Mouse (Mus musculus) midbrain, postnatal 0 days (tissue): Measurements from ENCODE around the gene Lmcd1. TPM values are rescaled to one million over a fixed set of nuclear protein-coding genes. Genes with fewer than 3 reads are reported as not detected.

Source experiments
- ATAC-seq: fragments of 200-750 bp; cut with Nextera tagmentation; 2 replicates; pipeline ENCODE4 v1.8.0; 2017; ENCODE audit warnings: moderate number of reproducible peaks, mild to moderate bottlenecking, moderate TSS enrichment, moderate library complexity; ENCODE audit not compliant: low FRiP score
- DNase-seq: peaks from one replicate; pipeline ENCODE4 v3.0.0-alpha.2; 2015; ENCODE audit warnings: low spot score
- H3K27ac ChIP-seq: fragments of 300-500 bp; sonication (generic); 2 replicates; pipeline ENCODE4 v1.5.1; 2014; ENCODE audit warnings: low read depth, mild to moderate bottlenecking, low read length, mixed read lengths
- H3K27me3 ChIP-seq: fragments of 300-500 bp; sonication (generic); 2 replicates; pipeline ENCODE4 v1.6.1; 2014; ENCODE audit warnings: low read length, control low read depth, mixed read lengths; ENCODE audit not compliant: insufficient read depth
- H3K36me3 ChIP-seq: fragments of 300-500 bp; sonication (generic); 2 replicates; pipeline ENCODE4 v1.6.1; 2014; ENCODE audit warnings: low read length, control low read depth, mixed read lengths; ENCODE audit not compliant: insufficient read depth
- H3K4me1 ChIP-seq: fragments of 300-500 bp; sonication (generic); 2 replicates; pipeline ENCODE4 v1.6.1; 2014; ENCODE audit warnings: mild to moderate bottlenecking, control low read depth, antibody characterized with exemption, low read length, mixed read lengths; ENCODE audit not compliant: insufficient read depth
- H3K4me2 ChIP-seq: fragments of 300-500 bp; sonication (generic); 2 replicates; pipeline ENCODE4 v1.6.1; 2014; ENCODE audit warnings: low read depth, mild to moderate bottlenecking, low read length, mixed read lengths; ENCODE audit not compliant: poor library complexity, severe bottlenecking
- H3K4me3 ChIP-seq: fragments of 300-500 bp; sonication (generic); 2 replicates; pipeline ENCODE4 v1.5.1; 2014; ENCODE audit warnings: low read depth, mild to moderate bottlenecking, low read length, moderate library complexity
- H3K9ac ChIP-seq: fragments of 300-500 bp; sonication (generic); replicated peaks from 2 replicates; pipeline ENCODE4 v1.6.1; 2014; ENCODE audit warnings: mild to moderate bottlenecking, low read length, moderate library complexity, mixed read lengths; ENCODE audit not compliant: poor library complexity, severe bottlenecking
- H3K9me3 ChIP-seq: fragments of 300-500 bp; sonication (generic); 2 replicates; pipeline ENCODE4 v1.6.1; 2016; ENCODE audit warnings: low read length, control low read depth
- CTCF ChIP-seq: IDR thresholded peaks from 2 replicates; pipeline ENCODE4 v1.5.1; 2016; ENCODE audit warnings: antibody characterized with exemption, mild to moderate bottlenecking
- WGBS: fragments of 180-500 bp; shearing (Covaris S2); extraction: QIAGEN DNeasy Blood & Tissue Kit; methylation state at CpG from one replicate; pipeline ENCODE4 v1.1.7; 2014; 5-methylcytosine and 5-hydroxymethylcytosine counted together
- polyA plus RNA-seq: library from polyadenylated mRNA; unstranded; fragments of >200 nt; fragmentation: Nextera tagmentation; extraction: Ambion mirVana; gene quantifications from 2 replicates; pipeline ENCODE4 v1.2.1, GENCODE M21; 2015
- total RNA-seq: library from RNA; depleted of rRNA; stranded (reverse); fragments of >200 nt; gene quantifications from 2 replicates; pipeline ENCODE4 v1.2.3, GENCODE M21; 2014; rRNA removed

Lmcd1 gene
- total and polyA plus RNA-seq, 2 experiments from 2014 or later, result 6.3 to 9.5 TPM

GRCm38 (mm10) chr6:112375661-112376392 lies 102.3 kb downstream of the Lmcd1 start:
- ATAC-seq (no peak), DNase-seq (no peak)
- no peaks in the 10 kb centered on the region for H3K27me3 ChIP-seq
- WGBS, result 69% methylated on average over 10 of the region's 13 CpGs
- no peak for TF ChIP-seq CTCF
- no peaks in the 10 kb centered on the region for H3K4me1 ChIP-seq
- H3K9me3 ChIP-seq, result no peaks in the 10 kb centered on the region
- H3K4me2 ChIP-seq, result no peak overlapping the region
- no peaks in the 10 kb centered on the region for H3K36me3 ChIP-seq
- no peak overlapping the region for H3K27ac ChIP-seq
- no peak overlapping the region for H3K9ac ChIP-seq
- H3K4me3 ChIP-seq, result no peak overlapping the region

GRCm38 (mm10) chr6:112379054-112379453 lies 105.5 kb downstream of the Lmcd1 start:
- no peak overlapping the region for H3K9ac ChIP-seq

More at GRCm38 (mm10) chr6:112379054-112379453, 105.5 kb downstream of the Lmcd1 start:
- no peaks in the 10 kb centered on the region for H3K9me3 ChIP-seq
- WGBS, result 96% methylated on average over 9 of the region's 9 CpGs
- no peak overlapping the region for H3K27ac ChIP-seq
- no peaks in the 10 kb centered on the region for H3K27me3 ChIP-seq
- no peak overlapping the region for H3K4me3 ChIP-seq
- no peak for DNase-seq
- H3K4me1 ChIP-seq, result no peaks in the 10 kb centered on the region
- H3K4me2 ChIP-seq, result no peak overlapping the region
- H3K36me3 ChIP-seq, result no peaks in the 10 kb centered on the region
- ATAC-seq, result no peak
- no peak for TF ChIP-seq CTCF

Other genes with a start within 250 kb of the Lmcd1 start
- gene Ssu2, start 114.3 kb downstream of the Lmcd1 start, total RNA-seq, result 0.28 TPM in 1 of 2 replicates, not detected in the other
- gene Ssu2, start 114.3 kb downstream of the Lmcd1 start, polyA plus RNA-seq, result 0.33 TPM in 1 of 2 replicates, not detected in the other
- gene Cav3, start 185.7 kb downstream of the Lmcd1 start, total RNA-seq, result not detected in 2 replicates
- not detected in 2 replicates for gene Cav3, start 185.7 kb downstream of the Lmcd1 start, polyA plus RNA-seq
- gene Oxtr, start 216.2 kb downstream of the Lmcd1 start, total RNA-seq, result 4.9 and 5.9 TPM in 2 replicates
- gene Oxtr, start 216.2 kb downstream of the Lmcd1 start, polyA plus RNA-seq, result 2.9 and 3.2 TPM in 2 replicates